Mouse (Mus musculus): ENCODE results near the gene Bean1. TPM values are rescaled to one million over a fixed set of nuclear protein-coding genes. Genes with fewer than 3 reads are reported as not detected.
A peak's percentile ranks its signal among the peaks of the same experiment; 100 is the strongest.
"Not testable (repeated sequence)": the region's sequence is repeated elsewhere in the genome, so short reads cannot be mapped to it uniquely, and the experiment has no call there.

Gene Bean1
- polyA plus RNA-seq, 1 experiment = not detected

- 66% methylated on average over 22 of the region's 22 CpGs for WGBS
- Histone ChIP-seq H3K27ac (ENCODE audit: insufficient read depth, low read depth, low read length) (no peak overlapping the region), H3K4me1 (ENCODE audit: control insufficient read depth, insufficient read depth, low read length) (peaks cover 14% of the 10 kb centered on the region), H3K4me3 (ENCODE audit: insufficient read depth, low read depth, low read length) (peak overlapping the region; percentile 83)
- TF ChIP-seq CTCF (IDR thresholded peaks at IDR 0.05; ENCODE audit: insufficient read depth, low read depth, low read length) (no peak), POLR2A (IDR thresholded peaks at IDR 0.05; ENCODE audit: insufficient read depth, low read depth, low read length) (no peak)
These were observed 77.0 kb downstream of the Bean1 start for GRCm38 (mm10) chr8:104247054-104247907.

GRCm38 (mm10) chr8:104247908-104248275 lies 77.7 kb downstream of the Bean1 start:
- Histone ChIP-seq H3K4me1 (ENCODE audit: control insufficient read depth, insufficient read depth, low read length) (peaks cover 14% of the 10 kb centered on the region), H3K27ac (ENCODE audit: insufficient read depth, low read depth, low read length) (no peak overlapping the region), H3K4me3 (ENCODE audit: insufficient read depth, low read depth, low read length) (peak overlapping the region; percentile 83)
- TF ChIP-seq POLR2A (IDR thresholded peaks at IDR 0.05; ENCODE audit: insufficient read depth, low read depth, low read length) = no peak
- TF ChIP-seq CTCF (IDR thresholded peaks at IDR 0.05; ENCODE audit: insufficient read depth, low read depth, low read length) = no peak
- 3% methylated on average over 11 of the region's 11 CpGs for WGBS

GRCm38 (mm10) chr8:104248276-104248675 lies 78.0 kb downstream of the Bean1 start, which contains the start of gene Tk2:
TSS of gene Tk2 (minus strand) at chr8:104248558.
- under 1% methylated on average over 28 of the region's 28 CpGs for WGBS
- no peak within 1 kb of the TSS for H3K27ac ChIP-seq (ENCODE audit: insufficient read depth, low read depth, low read length)
- peaks cover 14% of the 10 kb centered on the region for H3K4me1 ChIP-seq (ENCODE audit: control insufficient read depth, insufficient read depth, low read length)
- TF ChIP-seq CTCF (IDR thresholded peaks at IDR 0.05; ENCODE audit: insufficient read depth, low read depth, low read length) (no peak), POLR2A (IDR thresholded peaks at IDR 0.05; ENCODE audit: insufficient read depth, low read depth, low read length) (peak; percentile 59; the same call in 1 of the 2 replicates)
- peak within 1 kb of the TSS; percentile 83 for H3K4me3 ChIP-seq (ENCODE audit: insufficient read depth, low read depth, low read length)

GRCm38 (mm10) chr8:104249442-104249996 lies 79.3 kb downstream of the Bean1 start:
- Histone ChIP-seq H3K4me3 (ENCODE audit: insufficient read depth, low read depth, low read length) (no peak overlapping the region), H3K4me1 (ENCODE audit: control insufficient read depth, insufficient read depth, low read length) (peaks cover 14% of the 10 kb centered on the region), H3K27ac (ENCODE audit: insufficient read depth, low read depth, low read length) (no peak overlapping the region)
- TF ChIP-seq CTCF (IDR thresholded peaks at IDR 0.05; ENCODE audit: insufficient read depth, low read depth, low read length) = no peak
- TF ChIP-seq POLR2A (IDR thresholded peaks at IDR 0.05; ENCODE audit: insufficient read depth, low read depth, low read length) = no peak
- 84% methylated on average over 7 of the region's 7 CpGs for WGBS

GRCm38 (mm10) chr8:104250439-104251367 lies 80.5 kb downstream of the Bean1 start, which contains the start of gene Cklf:
TSS of gene Cklf (plus strand) at chr8:104250861.
- Histone ChIP-seq H3K4me3 (ENCODE audit: insufficient read depth, low read depth, low read length) (peak within 1 kb of the TSS; percentile 58), H3K4me1 (ENCODE audit: control insufficient read depth, insufficient read depth, low read length) (peaks cover 14% of the 10 kb centered on the region), H3K27ac (ENCODE audit: insufficient read depth, low read depth, low read length) (no peak within 1 kb of the TSS)
- no peak for TF ChIP-seq CTCF (IDR thresholded peaks at IDR 0.05; ENCODE audit: insufficient read depth, low read depth, low read length)
- peak; percentile 30; the same call in 1 of the 2 replicates for TF ChIP-seq POLR2A (IDR thresholded peaks at IDR 0.05; ENCODE audit: insufficient read depth, low read depth, low read length)
- 5% methylated on average over 41 of the region's 41 CpGs for WGBS

GRCm38 (mm10) chr8:104251461-104251860 lies 81.2 kb downstream of the Bean1 start:
- TF ChIP-seq CTCF (IDR thresholded peaks at IDR 0.05; ENCODE audit: insufficient read depth, low read depth, low read length) = no peak
- TF ChIP-seq POLR2A (IDR thresholded peaks at IDR 0.05; ENCODE audit: insufficient read depth, low read depth, low read length) = no peak
- Histone ChIP-seq H3K4me3 (ENCODE audit: insufficient read depth, low read depth, low read length) (no peak overlapping the region), H3K4me1 (ENCODE audit: control insufficient read depth, insufficient read depth, low read length) (peaks cover 14% of the 10 kb centered on the region), H3K27ac (ENCODE audit: insufficient read depth, low read depth, low read length) (no peak overlapping the region)
- WGBS = under 1% methylated on average over 7 of the region's 7 CpGs

GRCm38 (mm10) chr8:104253016-104253415 lies 82.8 kb downstream of the Bean1 start:
- no peak overlapping the region for H3K4me3 ChIP-seq (ENCODE audit: insufficient read depth, low read depth, low read length)

GRCm38 (mm10) chr8:104261802-104262201 lies 91.6 kb downstream of the Bean1 start:
- H3K4me1 ChIP-seq (ENCODE audit: control insufficient read depth, insufficient read depth, low read length); H3K4me3 ChIP-seq (ENCODE audit: insufficient read depth, low read depth, low read length); H3K27ac ChIP-seq (ENCODE audit: insufficient read depth, low read depth, low read length): not testable (repeated sequence)
- WGBS = 83% methylated on average over 5 of the region's 5 CpGs

More at GRCm38 (mm10) chr8:104253016-104253415, 82.8 kb downstream of the Bean1 start:
- WGBS = 84% methylated on average over 3 of the region's 3 CpGs
- H3K4me1 ChIP-seq (ENCODE audit: control insufficient read depth, insufficient read depth, low read length) = peaks cover 2% of the 10 kb centered on the region; the same call in 1 of the 2 replicates
- no peak overlapping the region for H3K27ac ChIP-seq (ENCODE audit: insufficient read depth, low read depth, low read length)
- TF ChIP-seq POLR2A (IDR thresholded peaks at IDR 0.05; ENCODE audit: insufficient read depth, low read depth, low read length) (no peak), CTCF (IDR thresholded peaks at IDR 0.05; ENCODE audit: insufficient read depth, low read depth, low read length) (no peak)

GRCm38 (mm10) chr8:104264271-104264935 lies 94.2 kb downstream of the Bean1 start:
- WGBS = 97% methylated on average over 22 of the region's 22 CpGs
- not testable (repeated sequence) for H3K27ac ChIP-seq (ENCODE audit: insufficient read depth, low read depth, low read length); H3K4me1 ChIP-seq (ENCODE audit: control insufficient read depth, insufficient read depth, low read length); H3K4me3 ChIP-seq (ENCODE audit: insufficient read depth, low read depth, low read length)
